Mouse (Mus musculus): Measurements from ENCODE around the gene Snca.
"Not testable (repeated sequence)": the region's sequence is repeated elsewhere in the genome, so short reads cannot be mapped to it uniquely, and the experiment has no call there.

Snca gene

GRCm38 (mm10) chr6:60724110-60724829 lies 105.4 kb downstream of the Snca start:
- no peak for DNase-seq (ENCODE audit: low spot score in 2 of 2)

GRCm38 (mm10) chr6:60717566-60717965 lies 112.1 kb downstream of the Snca start:
- no peak for DNase-seq (ENCODE audit: low spot score in 2 of 2)

GRCm38 (mm10) chr6:60709997-60710471 lies 119.6 kb downstream of the Snca start:
- DNase-seq (ENCODE audit: low spot score in 2 of 2), result no peak

DNA sequence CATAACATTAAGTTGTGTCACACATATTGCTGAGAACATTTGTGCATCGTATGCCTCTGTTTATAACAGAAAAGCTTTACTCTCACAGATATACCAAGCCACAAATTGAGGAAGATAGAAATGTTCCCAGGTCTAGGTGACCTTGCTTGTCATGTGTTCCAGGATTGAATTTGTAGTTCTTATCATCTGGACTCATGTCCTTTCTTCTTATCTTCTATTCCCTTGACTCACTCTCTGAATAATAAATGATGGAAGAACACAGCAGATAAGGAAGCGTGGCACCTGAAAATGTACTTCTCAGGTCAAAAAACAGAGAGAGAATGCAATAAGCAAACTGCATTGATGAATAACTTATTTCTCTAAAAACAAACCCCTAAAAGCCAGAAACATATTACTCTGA lies 131.6 kb downstream of the Snca start:
- DNase-seq (ENCODE audit: low spot score in 2 of 2), result no peak

DNA sequence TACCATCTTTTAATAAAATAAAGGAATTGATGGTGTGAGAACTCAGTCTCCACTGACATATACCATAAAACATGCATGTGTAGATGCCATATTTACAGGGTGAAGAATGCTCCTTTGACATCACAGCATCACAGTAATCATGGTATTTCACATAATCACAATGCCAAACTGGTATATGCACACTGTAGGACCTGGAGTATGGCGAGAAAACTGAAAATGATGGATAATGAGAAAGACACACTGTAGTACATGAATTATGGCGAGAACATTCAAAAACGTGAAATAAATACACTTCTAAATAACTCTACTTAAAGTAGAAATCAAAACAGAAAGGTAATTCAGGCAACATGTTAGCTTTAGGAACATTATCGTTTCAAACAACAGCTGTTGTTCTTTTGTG lies 142.6 kb downstream of the Snca start:
- DNase-seq (ENCODE audit: low spot score in 2 of 2), result not testable (repeated sequence)

- no peak for DNase-seq (ENCODE audit: low spot score in 2 of 2)
Measured at GRCm38 (mm10) chr6:60682233-60682632, 147.4 kb downstream of the Snca start.

Data from urinary bladder, postnatal 36 days (tissue).